Mouse (Mus musculus) embryo, embryonic 9.5 days (tissue): ENCODE measurements around the gene Arsb.
A peak's percentile ranks its signal among the peaks of the same experiment; 100 is the strongest.

Source experiments
- DNase-seq: peaks from one replicate; pipeline ENCODE4 v3.0.0-alpha.2; 2017; ENCODE audit errors: extremely low spot score

Arsb gene

DNA sequence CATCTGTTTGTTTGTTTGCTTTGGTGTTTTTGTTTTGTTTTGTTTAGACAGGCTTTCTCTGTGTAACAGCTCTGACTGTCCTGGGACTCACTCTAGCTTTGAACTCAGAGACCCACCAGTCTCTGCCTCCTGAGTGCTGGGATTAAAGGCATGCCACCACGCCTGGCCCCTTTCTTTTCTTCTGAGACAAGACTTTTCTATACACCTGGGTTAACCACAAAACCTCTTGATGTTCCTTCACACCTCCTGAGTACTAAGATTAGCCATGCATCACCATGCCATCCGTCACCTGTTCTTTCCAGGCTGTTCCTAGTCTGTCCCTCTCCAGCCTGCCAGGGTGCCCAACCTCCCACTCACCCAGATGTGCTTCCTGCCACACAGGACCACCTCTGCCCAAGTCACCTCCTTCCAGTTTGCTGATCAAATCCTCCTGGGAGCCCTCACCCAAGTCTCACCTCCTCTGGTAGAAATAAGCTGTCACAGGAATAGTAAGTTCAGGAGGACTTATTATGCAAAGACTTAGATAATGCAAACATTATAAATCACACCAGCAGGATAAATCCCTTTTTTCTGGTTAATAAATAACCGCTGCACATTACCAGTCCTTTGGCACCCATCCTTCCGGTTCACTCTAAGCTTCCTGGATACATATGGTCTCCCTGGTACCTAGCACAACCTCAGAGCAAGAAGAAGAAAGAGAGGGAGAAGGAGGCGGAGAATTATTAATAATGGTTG, 150.6 kb downstream of the Arsb start:
- DNase-seq, result no peak

DNA sequence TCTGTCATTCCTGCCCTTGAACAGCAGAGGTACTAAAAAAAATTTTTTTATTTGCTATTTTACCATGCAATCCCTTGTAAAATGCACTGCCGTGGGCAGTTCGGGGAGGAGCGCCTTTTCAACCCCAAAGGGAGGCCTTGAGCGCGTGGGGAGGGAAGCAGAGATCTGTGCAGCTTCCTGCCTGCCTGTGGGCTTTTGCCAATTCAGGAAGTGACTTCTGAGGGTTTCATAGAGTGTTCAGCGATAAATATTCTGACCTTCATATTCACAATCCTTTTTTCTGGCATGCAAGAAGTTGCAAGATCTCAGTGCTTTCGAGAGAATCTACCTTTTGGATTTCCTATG, 151.1 kb downstream of the Arsb start:
- no peak for DNase-seq

GRCm38 (mm10) chr13:93924735-93925432, 153.5 kb downstream of the Arsb start:
- no peak for DNase-seq

DNA sequence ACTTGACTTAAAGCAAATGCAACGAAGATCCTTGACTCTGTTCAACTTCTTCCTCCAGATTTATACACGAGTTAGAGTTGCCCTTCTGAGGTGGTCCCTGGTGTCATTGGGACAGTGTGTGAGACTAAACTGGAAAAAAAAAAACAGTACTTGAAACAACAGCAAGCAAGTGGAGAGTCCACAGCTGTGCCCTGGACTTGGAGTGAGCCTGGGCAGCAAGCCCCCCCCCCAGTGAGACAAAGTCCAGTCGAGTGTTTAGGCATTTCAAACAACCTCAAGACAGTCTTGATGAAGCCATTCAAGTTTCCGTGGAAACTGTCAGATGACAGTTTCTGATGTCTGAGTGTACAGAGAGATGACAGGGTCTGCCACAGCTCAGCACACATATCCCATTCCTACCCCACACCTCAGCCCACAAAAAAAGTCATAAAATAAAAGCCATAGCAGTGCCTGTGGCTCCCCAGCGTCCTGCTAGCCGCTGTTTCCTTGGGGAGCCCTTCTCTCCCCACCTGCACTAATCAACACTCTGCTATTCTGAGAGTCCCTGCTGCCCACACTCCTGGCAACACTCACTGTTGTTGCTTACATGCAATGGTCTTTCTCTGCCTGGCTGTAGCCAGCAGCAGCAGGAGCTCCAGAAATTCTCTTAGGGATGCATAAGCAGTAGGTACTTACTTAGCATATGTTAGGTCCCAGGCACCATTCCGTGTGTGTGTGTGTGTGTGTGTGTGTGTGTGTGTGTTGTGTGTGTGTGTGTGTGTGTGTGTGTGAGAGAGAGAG, 159.3 kb downstream of the Arsb start:
- no peak for DNase-seq

GRCm38 (mm10) chr13:93936455-93936854, 165.0 kb downstream of the Arsb start:
- no peak for DNase-seq

- no peak for DNase-seq
Measured at GRCm38 (mm10) chr13:93938118-93938517, 166.7 kb downstream of the Arsb start.

DNA sequence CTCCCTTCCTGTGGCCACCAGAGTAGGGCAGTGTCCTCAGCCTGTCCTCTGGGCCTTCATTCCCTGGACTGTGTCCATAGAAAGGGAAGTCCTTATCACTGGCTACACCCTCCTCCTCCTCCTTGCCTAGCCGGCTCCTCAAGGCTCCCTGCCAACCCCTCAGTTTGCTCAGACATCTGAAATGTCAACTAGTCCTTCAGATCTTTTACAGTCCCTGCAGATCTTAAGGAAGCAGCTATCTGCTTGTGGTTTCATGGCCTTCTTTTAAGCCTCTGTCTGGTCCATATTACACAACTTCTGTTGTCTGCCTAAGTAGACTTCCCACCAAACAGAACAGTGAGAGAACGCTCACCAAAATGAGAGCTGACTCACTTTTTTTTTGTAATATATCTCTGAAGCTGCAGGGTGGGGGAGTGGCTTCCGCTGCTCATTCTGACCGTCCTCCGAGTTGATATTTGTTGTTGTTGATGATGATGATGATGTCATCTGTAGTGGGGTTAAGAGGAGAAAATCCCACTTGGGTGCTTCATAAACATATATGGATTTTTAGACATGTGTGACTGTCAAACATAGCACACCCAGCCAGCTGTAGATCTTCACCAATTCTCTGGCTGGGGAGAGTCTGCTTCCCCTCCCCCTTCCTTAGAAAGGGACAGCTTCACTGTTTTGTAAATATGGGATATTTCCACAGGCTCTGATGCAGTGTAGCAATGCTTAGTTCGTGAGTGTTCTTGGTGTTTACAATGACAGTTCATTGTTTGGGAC, 168.1 kb downstream of the Arsb start:
- no peak for DNase-seq

DNA sequence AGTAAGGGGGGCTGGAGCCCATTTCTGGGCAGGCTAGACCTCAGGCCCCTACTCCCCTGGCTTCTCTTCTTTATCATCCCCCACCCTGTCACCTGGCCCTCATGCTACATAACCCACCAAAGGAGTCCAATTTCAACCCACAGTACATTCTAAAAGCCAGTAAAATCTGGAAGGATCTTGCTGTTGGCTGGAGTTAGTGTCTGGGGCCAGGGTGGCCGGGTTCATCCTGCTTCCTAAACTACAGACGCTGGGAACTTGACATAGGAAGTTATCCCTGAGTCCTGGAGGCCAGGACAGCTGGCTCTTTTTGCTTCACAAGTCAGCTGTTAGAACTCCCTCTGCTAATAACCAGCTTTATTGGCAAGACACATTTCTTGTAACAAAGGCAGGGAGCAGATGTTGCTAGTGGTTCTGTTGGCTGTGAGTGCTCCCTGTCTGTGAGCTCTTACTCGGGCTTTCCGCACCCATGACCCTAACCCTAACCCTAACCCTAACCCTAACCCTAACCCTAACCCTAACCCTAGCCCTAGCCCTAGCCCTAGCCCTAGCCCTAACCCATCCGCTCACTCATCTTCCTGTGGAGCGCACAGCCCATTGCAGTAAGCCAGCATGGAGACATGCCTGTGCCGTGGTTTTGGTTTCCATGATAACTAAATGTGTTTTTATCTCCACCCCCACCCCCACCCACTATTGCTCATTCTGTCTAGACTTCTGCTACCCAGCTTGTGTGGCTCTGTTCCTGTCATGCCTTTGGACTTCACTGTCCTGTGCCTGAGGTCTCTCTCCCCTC, 169.5 kb downstream of the Arsb start:
- no peak for DNase-seq

DNA sequence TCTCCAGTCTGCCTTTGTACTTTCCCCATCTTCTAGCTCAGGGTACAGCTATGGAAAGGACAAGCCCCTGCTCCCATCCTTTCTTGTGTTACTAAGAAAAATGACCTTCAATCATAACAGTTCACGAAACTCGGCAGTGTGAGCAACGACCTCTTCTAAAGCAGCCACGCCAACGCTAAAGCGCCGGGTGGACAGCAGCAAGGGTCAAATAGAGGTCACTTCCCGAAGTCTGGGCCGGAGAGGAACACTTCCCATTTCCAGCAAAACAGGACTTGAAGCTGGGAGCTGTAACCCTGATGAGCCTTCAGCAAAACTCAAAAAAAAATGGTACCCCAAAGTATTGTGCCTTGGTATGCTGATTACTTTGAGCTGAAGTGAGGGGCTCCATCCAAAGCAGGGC, 179.6 kb downstream of the Arsb start:
- DNase-seq, result peak; percentile 22

DNA sequence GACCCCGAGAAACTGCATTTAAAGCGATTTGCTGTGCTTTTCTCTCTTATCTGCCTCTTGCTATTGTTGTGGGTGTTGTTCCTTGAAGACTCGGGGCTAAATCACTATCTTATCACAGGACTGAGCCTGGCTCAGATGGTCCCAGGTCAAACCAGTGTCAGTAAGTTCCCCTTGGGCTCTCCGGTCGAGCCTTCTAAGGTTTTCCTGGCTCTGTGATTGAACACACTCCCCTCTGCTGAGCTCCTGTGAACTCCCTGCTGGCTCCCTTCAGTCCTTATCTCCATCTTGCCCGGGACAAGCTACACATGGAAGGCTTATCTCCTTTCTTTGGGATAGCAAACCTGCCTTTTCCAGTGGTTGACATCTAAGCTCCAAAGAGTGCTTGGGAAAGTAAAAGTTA, 180.1 kb downstream of the Arsb start:
- DNase-seq, result no peak

- DNase-seq, result no peak
Measured at GRCm38 (mm10) chr13:93952466-93952865, 181.0 kb downstream of the Arsb start.

DNA sequence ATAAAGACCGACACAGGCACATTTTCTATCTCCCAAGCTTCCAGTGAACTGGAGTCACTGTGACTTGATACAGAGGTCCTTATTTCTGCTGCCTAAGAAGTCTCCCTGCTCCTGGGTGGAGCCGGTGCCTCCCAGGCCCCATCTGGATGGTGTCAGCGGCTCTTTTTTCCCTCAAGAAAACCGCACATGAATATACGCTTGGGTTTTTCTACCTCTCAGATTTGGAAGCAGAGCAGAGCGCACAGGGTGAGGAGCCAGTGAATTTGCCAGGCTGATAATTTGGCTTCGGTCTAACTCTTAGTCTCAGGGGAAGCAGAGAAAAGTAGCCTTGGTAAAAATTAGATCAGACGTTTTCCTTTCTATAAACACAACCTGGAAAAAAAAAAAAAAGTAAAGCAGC, 186.5 kb downstream of the Arsb start:
- no peak for DNase-seq

DNA sequence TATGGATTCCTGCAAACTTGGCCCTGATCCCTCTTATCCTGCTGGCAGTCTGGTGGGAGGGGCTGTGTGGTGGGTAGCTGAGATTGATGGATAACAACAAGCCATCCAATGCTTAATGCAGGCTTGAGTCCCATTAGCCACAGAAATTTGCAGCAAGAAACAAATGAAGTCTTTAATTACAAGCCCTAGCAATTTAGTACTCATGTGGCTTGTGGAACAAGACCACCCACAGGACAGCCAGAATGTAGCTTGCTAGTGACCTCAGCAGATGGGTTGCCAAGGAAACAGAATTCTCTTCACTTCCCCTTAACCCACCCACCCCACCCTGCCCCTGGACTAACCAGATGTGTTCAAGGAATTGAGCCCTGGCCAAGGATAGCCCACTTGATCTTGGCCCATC, 194.8 kb downstream of the Arsb start:
- no peak for DNase-seq

GRCm38 (mm10) chr13:93967138-93967537, 195.7 kb downstream of the Arsb start:
- no peak for DNase-seq

GRCm38 (mm10) chr13:93970115-93970514, 198.7 kb downstream of the Arsb start:
- no peak for DNase-seq

DNA sequence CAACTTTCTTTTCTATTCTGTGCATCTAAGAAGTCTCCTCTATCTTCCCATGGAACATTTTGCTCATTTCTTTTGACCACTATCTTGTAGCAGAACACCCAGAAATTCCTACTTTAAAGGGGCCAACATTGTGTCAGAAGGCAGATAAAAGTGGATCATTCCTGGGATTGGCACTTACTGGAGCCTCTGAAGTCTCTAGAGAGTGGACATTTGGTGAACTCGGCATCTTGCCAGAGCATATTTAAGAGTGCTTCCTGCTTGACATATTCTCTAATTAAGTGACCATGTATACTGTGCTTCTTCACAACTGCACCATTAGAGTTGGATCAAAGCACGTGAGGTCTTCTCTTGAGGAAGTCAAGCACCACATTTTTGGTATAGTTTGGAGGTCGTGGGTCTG, 201.0 kb downstream of the Arsb start:
- no peak for DNase-seq

- no peak for DNase-seq
Measured at GRCm38 (mm10) chr13:93975668-93976067, 204.2 kb downstream of the Arsb start.

GRCm38 (mm10) chr13:93976897-93977530, 205.6 kb downstream of the Arsb start:
- DNase-seq, result no peak

GRCm38 (mm10) chr13:93978703-93979495, 207.5 kb downstream of the Arsb start:
- DNase-seq, result no peak

- no peak for DNase-seq
Measured at GRCm38 (mm10) chr13:93979754-93980153, 208.3 kb downstream of the Arsb start.
